In genomic region chr6:58913551-58913950, GRCm38 (mm10) we compare ENCODE assay signal across 25 mouse cellular contexts. TPM values are rescaled to one million over a fixed set of nuclear protein-coding genes. Genes with fewer than 3 reads are reported as not detected.
DNase-seq lines count a peak whose midpoint lies in the region; ATAC-seq and TF ChIP-seq lines count a peak whose summit lies in the region.
"Had no signal": no experiment of that assay in that cellular context is flagged by ENCODE, and none has a peak within 500 bp of the region (broad histone marks: within the 10 kb centered on the region; RNA-seq: fewer than 3 reads in every experiment).

No protein-coding gene starts in this region.

- peak; percentile 79; the same call in 1 of the 2 replicates for ATAC-seq in kidney, embryonic 16.5 days (ENCODE audit: low FRiP score, low TSS enrichment)
- ATAC-seq in lung, embryonic 14.5 days (ENCODE audit: insufficient read depth): peak; percentile 87
- no peak for ATAC-seq in lung, postnatal 0 days
- ATAC-seq in intestine, embryonic 16.5 days: peak; percentile 73
- ATAC-seq: CD4-positive, CD25-positive, alpha-beta regulatory T cell, adult 4 months; forebrain, embryonic 14.5 days; forebrain, postnatal 0 days had no signal

- H3K4me3 ChIP-seq in kidney, embryonic 16.5 days (ENCODE audit: low read length): no peak overlapping the region
- no peak overlapping the region for H3K4me3 ChIP-seq in lung, embryonic 14.5 days (ENCODE audit: low read depth, low read length)
- H3K4me3 ChIP-seq in lung, postnatal 0 days (ENCODE audit: low read depth, low read length): no peak overlapping the region
- no peak overlapping the region for H3K4me3 ChIP-seq in intestine, embryonic 16.5 days (ENCODE audit: low read length)
- no peak overlapping the region for H3K4me3 ChIP-seq in layer of hippocampus, adult 2 months
- H3K4me3 ChIP-seq: embryonic facial prominence, embryonic 12.5 days; embryonic facial prominence, embryonic 15.5 days; gastrocnemius, adult 2 months had no signal

- no peaks in the 10 kb centered on the region for H3K4me1 ChIP-seq in kidney, embryonic 16.5 days (ENCODE audit: insufficient read depth, low read length)
- no peaks in the 10 kb centered on the region for H3K4me1 ChIP-seq in lung, embryonic 14.5 days (ENCODE audit: insufficient read depth)
- H3K4me1 ChIP-seq in lung, postnatal 0 days (ENCODE audit: insufficient read depth, low read depth, low read length): no peaks in the 10 kb centered on the region
- H3K4me1 ChIP-seq in intestine, embryonic 16.5 days (ENCODE audit: control insufficient read depth, insufficient read depth, low read length): 0 out of 2 replicates have a peak, but pooled peaks cover 3% of the 10 kb centered on the region
- H3K4me1 ChIP-seq: embryonic facial prominence, embryonic 12.5 days; embryonic facial prominence, embryonic 15.5 days had no signal

- no peak for TF ChIP-seq EP300 in lung, postnatal 0 days (IDR thresholded peaks at IDR 0.05)

- no peaks in the 10 kb centered on the region for H3K27me3 ChIP-seq in kidney, embryonic 16.5 days (ENCODE audit: insufficient read depth, low read length)
- H3K27me3 ChIP-seq in lung, embryonic 14.5 days (ENCODE audit: insufficient read depth, low read length): no peaks in the 10 kb centered on the region
- H3K27me3 ChIP-seq in lung, postnatal 0 days (replicated peaks; ENCODE audit: insufficient read depth, low read length): no peaks in the 10 kb centered on the region
- H3K27me3 ChIP-seq in intestine, embryonic 16.5 days (replicated peaks; ENCODE audit: control insufficient read depth, insufficient read depth, low read length): no peaks in the 10 kb centered on the region
- H3K27me3 ChIP-seq: embryonic facial prominence, embryonic 12.5 days; embryonic facial prominence, embryonic 15.5 days had no signal

- H3K9ac ChIP-seq in kidney, embryonic 16.5 days (replicated peaks; ENCODE audit: low read length): no peak overlapping the region
- no peak overlapping the region for H3K9ac ChIP-seq in lung, embryonic 14.5 days
- no peak overlapping the region for H3K9ac ChIP-seq in lung, postnatal 0 days (replicated peaks; ENCODE audit: low read depth)
- H3K9ac ChIP-seq in intestine, embryonic 16.5 days (ENCODE audit: low read depth, low read length): no peak overlapping the region
- H3K9ac ChIP-seq: embryonic facial prominence, embryonic 12.5 days; embryonic facial prominence, embryonic 15.5 days; forebrain, postnatal 0 days had no signal

- no peak overlapping the region for H3K4me2 ChIP-seq in kidney, embryonic 16.5 days (replicated peaks; ENCODE audit: low read depth, low read length)
- no peak overlapping the region for H3K4me2 ChIP-seq in lung, embryonic 14.5 days
- no peak overlapping the region for H3K4me2 ChIP-seq in lung, postnatal 0 days (replicated peaks; ENCODE audit: low read depth, low read length)
- no peak overlapping the region for H3K4me2 ChIP-seq in intestine, embryonic 16.5 days (ENCODE audit: low read depth, low read length)
- H3K4me2 ChIP-seq: embryonic facial prominence, embryonic 12.5 days; embryonic facial prominence, embryonic 15.5 days; heart, embryonic 11.5 days had no signal

- H3K27ac ChIP-seq in kidney, embryonic 16.5 days (ENCODE audit: low read length): no peak overlapping the region
- H3K27ac ChIP-seq in lung, embryonic 14.5 days (ENCODE audit: low read depth): no peak overlapping the region
- no peak overlapping the region for H3K27ac ChIP-seq in lung, postnatal 0 days (ENCODE audit: low read length)
- H3K27ac ChIP-seq in intestine, embryonic 16.5 days (ENCODE audit: low read length): no peak overlapping the region
- no peak overlapping the region for H3K27ac ChIP-seq in layer of hippocampus, adult 2 months
- H3K27ac ChIP-seq: embryonic facial prominence, embryonic 12.5 days; embryonic facial prominence, embryonic 15.5 days; gastrocnemius, adult 2 months had no signal

- DNase-seq in kidney, adult 11 months: no peak
- peak; percentile 82 for DNase-seq in lung, embryonic 14.5 days
- no peak for DNase-seq in lung, postnatal 14 days
- DNase-seq in lung, postnatal 0 days (ENCODE audit: low spot score): peak; percentile 30
- DNase-seq in lung, postnatal 4 days: no peak
- no peak for DNase-seq in layer of hippocampus, adult 2 months (ENCODE audit: low spot score in 2 of 2)
- DNase-seq: adrenal gland, adult 2 months; adrenal gland, postnatal 14 days; cerebellum, adult 11 months; cerebellum, adult 2 months; cerebellum, adult 9-11 months; cerebellum, postnatal 25 days; forebrain, postnatal 0 days; gastrocnemius, adult 2 months; gastrocnemius, postnatal 14 days had no signal

- WGBS in kidney, embryonic 16.5 days: 61% methylated on average over 3 of the region's 3 CpGs
- 40% methylated on average over 3 of the region's 3 CpGs for WGBS in lung, embryonic 14.5 days
- 43% methylated on average over 3 of the region's 3 CpGs for WGBS in lung, postnatal 0 days
- whole genome bisulfite sequencing in intestine, embryonic 16.5 days: 56% methylated on average over 3 of the region's 3 CpGs

- TF ChIP-seq CTCF in lung, embryonic 14.5 days (IDR thresholded peaks at IDR 0.05; ENCODE audit: low read depth): no peak
- no peak for TF ChIP-seq CTCF in lung, postnatal 0 days (IDR thresholded peaks at IDR 0.05)
- TF ChIP-seq CTCF in layer of hippocampus, adult 2 months (conservative IDR thresholded peaks at IDR 0.05): no peak

- no peaks in the 10 kb centered on the region for H3K36me3 ChIP-seq in kidney, embryonic 16.5 days (ENCODE audit: insufficient read depth, low read length)
- no peaks in the 10 kb centered on the region for H3K36me3 ChIP-seq in lung, embryonic 14.5 days (ENCODE audit: insufficient read depth)
- no peaks in the 10 kb centered on the region for H3K36me3 ChIP-seq in lung, postnatal 0 days (ENCODE audit: insufficient read depth, low read length)
- no peaks in the 10 kb centered on the region for H3K36me3 ChIP-seq in intestine, embryonic 16.5 days (ENCODE audit: control insufficient read depth, insufficient read depth, low read length)
- H3K36me3 ChIP-seq: embryonic facial prominence, embryonic 12.5 days; embryonic facial prominence, embryonic 15.5 days had no signal

- H3K9me3 ChIP-seq in kidney, embryonic 16.5 days (ENCODE audit: low read length): no peaks in the 10 kb centered on the region
- H3K9me3 ChIP-seq in lung, embryonic 14.5 days (ENCODE audit: low read depth, low read length): no peaks in the 10 kb centered on the region; the same call in 1 of the 2 replicates
- no peaks in the 10 kb centered on the region for H3K9me3 ChIP-seq in lung, postnatal 0 days (ENCODE audit: low read length)
- H3K9me3 ChIP-seq in intestine, embryonic 16.5 days (ENCODE audit: control insufficient read depth, low read length): no peaks in the 10 kb centered on the region
- H3K9me3 ChIP-seq: embryonic facial prominence, embryonic 12.5 days; embryonic facial prominence, embryonic 15.5 days had no signal

RNA-seq across cellular contexts. Expression of gene Nap1l5, which starts 6.7 kb away (rescaled TPM):
- 0.85 and 1.8 TPM in 2 replicates for polyA plus RNA-seq in kidney, embryonic 16.5 days (2015; fragmentation: Nextera tagmentation; extraction: Ambion mirVana)
- polyA plus RNA-seq in lung, embryonic 14.5 days (2014; fragmentation: Nextera tagmentation; extraction: Ambion mirVana): 4.7 and 5.6 TPM in 2 replicates
- 0.75 and 0.93 TPM in 2 replicates for polyA plus RNA-seq in lung, postnatal 0 days (2015; fragmentation: Nextera tagmentation; extraction: Ambion mirVana)
- polyA plus RNA-seq in intestine, embryonic 16.5 days (2015; fragmentation: Nextera tagmentation; extraction: Ambion mirVana): 10.6 and 11.1 TPM in 2 replicates
- total RNA-seq in layer of hippocampus, adult 2 months (2021): 100 to 1,000 TPM; 229 to 242 TPM
- total RNA-seq: common myeloid progenitor, adult 5-6 weeks; hematopoietic stem cell, adult 5-6 weeks; MEL had no signal
- polyA plus RNA-seq: CD4-positive, CD25-positive, alpha-beta regulatory T cell, adult 4 months had no signal

Comparison
In these comparisons a context has a peak if more than half of its experiments do, and no peak if none do; other contexts are left out.
1. DNase-seq: peak in lung, embryonic 14.5 days (single experiment) and lung, postnatal 0 days (single experiment); none in kidney, adult 11 months (single experiment), lung, postnatal 14 days (single experiment), lung, postnatal 4 days (0 of 2) and layer of hippocampus, adult 2 months (0 of 2).